Mouse (Mus musculus) liver, postnatal 0 days (tissue): ENCODE results near the gene Cux1. TPM values are rescaled to one million over a fixed set of nuclear protein-coding genes. Genes with fewer than 3 reads are reported as not detected.

Source experiments
- ATAC-seq: fragments of 200-750 bp; cut with Nextera tagmentation; 2 replicates; pipeline ENCODE4 v1.8.0; 2017; ENCODE audit warnings: mild to moderate bottlenecking, moderate library complexity
- DNase-seq: peaks from one replicate; pipeline ENCODE4 v3.0.0-alpha.2; 2016
- H3K27ac ChIP-seq: fragments of 300-500 bp; sonication (generic); 2 replicates; pipeline ENCODE4 v1.5.1; 2014; ENCODE audit warnings: antibody characterized with exemption, moderate library complexity, mild to moderate bottlenecking, low read depth
- H3K27me3 ChIP-seq: fragments of 300-500 bp; sonication (generic); 2 replicates; pipeline ENCODE4 v1.6.1; 2014; ENCODE audit warnings: low read length, control low read depth, mixed read lengths; ENCODE audit not compliant: insufficient read depth
- H3K36me3 ChIP-seq: fragments of 300-500 bp; sonication (generic); replicated peaks from 2 replicates; pipeline ENCODE4 v1.6.1; 2014; ENCODE audit warnings: mild to moderate bottlenecking, control low read depth, low read length, moderate library complexity, mixed read lengths; ENCODE audit not compliant: insufficient read depth
- H3K4me1 ChIP-seq: fragments of 300-500 bp; sonication (generic); 2 replicates; pipeline ENCODE4 v1.6.1; 2014; ENCODE audit warnings: antibody characterized with exemption, mild to moderate bottlenecking, control low read depth; ENCODE audit not compliant: insufficient read depth
- H3K4me2 ChIP-seq: fragments of 300-500 bp; sonication (generic); 2 replicates; pipeline ENCODE4 v1.6.1; 2014; ENCODE audit warnings: low read depth, mild to moderate bottlenecking, low read length, moderate library complexity, mixed read lengths
- H3K4me3 ChIP-seq: fragments of 300-500 bp; sonication (generic); 2 replicates; pipeline ENCODE4 v1.5.1; 2014; ENCODE audit warnings: low read depth, low read length
- H3K9ac ChIP-seq: fragments of 300-500 bp; sonication (generic); replicated peaks from 2 replicates; pipeline ENCODE4 v1.6.1; 2014; ENCODE audit warnings: mild to moderate bottlenecking, moderate library complexity
- H3K9me3 ChIP-seq: fragments of 300-500 bp; sonication (generic); 2 replicates; pipeline ENCODE4 v1.6.1; 2016; ENCODE audit warnings: mild to moderate bottlenecking, control low read depth, low read length, mixed read lengths
- CTCF ChIP-seq: sonication (generic); IDR thresholded peaks from 2 replicates; pipeline ENCODE4 v1.5.1; 2016; ENCODE audit warnings: antibody characterized with exemption, low read depth
- EP300 ChIP-seq: IDR thresholded peaks from 2 replicates; pipeline ENCODE4 v1.6.1; 2016; ENCODE audit warnings: antibody characterized with exemption, low read depth, mild to moderate bottlenecking
- WGBS: fragments of 180-500 bp; shearing (Covaris S2); extraction: QIAGEN DNeasy Blood & Tissue Kit; methylation state at CpG from one replicate; pipeline ENCODE4 v1.1.7; 2014; ENCODE audit not compliant: insufficient replicate concordance; 5-methylcytosine and 5-hydroxymethylcytosine counted together
- polyA plus RNA-seq: library from polyadenylated mRNA; unstranded; fragments of >200 nt; fragmentation: Nextera tagmentation; extraction: Ambion mirVana; gene quantifications from 2 replicates; pipeline ENCODE4 v1.2.1, GENCODE M21; 2015

Gene Cux1
- polyA plus RNA-seq, 1 experiment from 2014 or later: 10.7 TPM

DNA sequence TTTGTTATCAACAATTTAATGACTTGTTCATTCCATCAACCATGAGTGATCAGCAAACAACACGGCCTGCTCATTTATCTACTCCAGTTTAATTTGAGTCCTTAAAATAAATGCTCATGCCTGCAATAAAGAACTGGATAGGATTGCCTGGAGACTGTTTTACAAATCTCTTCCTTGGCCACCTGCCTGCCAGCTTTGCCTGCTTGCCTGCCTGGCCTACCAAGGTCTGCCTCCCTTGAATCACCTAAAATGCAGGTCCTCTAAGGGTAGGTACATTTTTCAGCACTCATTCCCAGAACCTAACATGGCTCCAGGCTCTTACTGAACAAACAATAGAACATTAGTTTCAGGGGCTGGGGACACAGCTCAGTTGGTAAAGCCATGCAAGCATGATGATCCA lies 39.4 kb downstream of the Cux1 start:
- H3K4me2 ChIP-seq: no peak overlapping the region
- ATAC-seq (no peak), DNase-seq (no peak)
- H3K4me3 ChIP-seq: no peak overlapping the region
- H3K36me3 ChIP-seq: no peaks in the 10 kb centered on the region
- WGBS: 55% methylated on average over 1 of the region's 1 CpGs
- TF ChIP-seq EP300 (no peak), CTCF (no peak)
- H3K27ac ChIP-seq: no peak overlapping the region
- H3K9me3 ChIP-seq: no peaks in the 10 kb centered on the region
- H3K4me1 ChIP-seq: peaks cover 16% of the 10 kb centered on the region
- no peak overlapping the region for H3K9ac ChIP-seq
- no peaks in the 10 kb centered on the region for H3K27me3 ChIP-seq

DNA sequence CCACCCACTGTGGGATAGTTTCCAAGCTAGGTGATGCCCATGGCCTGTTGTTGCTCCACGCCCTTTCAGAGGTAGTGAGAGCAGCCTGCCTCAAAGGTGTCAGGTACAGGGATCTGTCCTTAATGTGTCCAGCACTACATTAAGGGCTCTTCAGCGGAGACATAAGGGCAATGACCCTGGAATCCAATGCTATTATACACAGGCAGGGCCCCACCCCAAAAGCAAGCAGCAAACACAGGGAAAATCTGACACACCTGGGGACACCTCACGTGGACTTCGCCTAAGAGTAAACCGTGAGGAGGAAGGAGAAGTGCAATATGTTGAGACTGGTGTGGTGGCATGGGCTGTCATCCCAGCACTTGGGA lies 40.8 kb downstream of the Cux1 start:
- Histone ChIP-seq H3K4me3 (no peak overlapping the region), H3K9ac (no peak overlapping the region), H3K27me3 (no peaks in the 10 kb centered on the region), H3K4me2 (no peak overlapping the region), H3K9me3 (no peaks in the 10 kb centered on the region), H3K4me1 (peaks cover 17% of the 10 kb centered on the region), H3K27ac (no peak overlapping the region), H3K36me3 (no peaks in the 10 kb centered on the region)
- DNase-seq (no peak), ATAC-seq (no peak)
- TF ChIP-seq CTCF (no peak), EP300 (no peak)
- 77% methylated on average over 5 of the region's 5 CpGs for WGBS

DNA sequence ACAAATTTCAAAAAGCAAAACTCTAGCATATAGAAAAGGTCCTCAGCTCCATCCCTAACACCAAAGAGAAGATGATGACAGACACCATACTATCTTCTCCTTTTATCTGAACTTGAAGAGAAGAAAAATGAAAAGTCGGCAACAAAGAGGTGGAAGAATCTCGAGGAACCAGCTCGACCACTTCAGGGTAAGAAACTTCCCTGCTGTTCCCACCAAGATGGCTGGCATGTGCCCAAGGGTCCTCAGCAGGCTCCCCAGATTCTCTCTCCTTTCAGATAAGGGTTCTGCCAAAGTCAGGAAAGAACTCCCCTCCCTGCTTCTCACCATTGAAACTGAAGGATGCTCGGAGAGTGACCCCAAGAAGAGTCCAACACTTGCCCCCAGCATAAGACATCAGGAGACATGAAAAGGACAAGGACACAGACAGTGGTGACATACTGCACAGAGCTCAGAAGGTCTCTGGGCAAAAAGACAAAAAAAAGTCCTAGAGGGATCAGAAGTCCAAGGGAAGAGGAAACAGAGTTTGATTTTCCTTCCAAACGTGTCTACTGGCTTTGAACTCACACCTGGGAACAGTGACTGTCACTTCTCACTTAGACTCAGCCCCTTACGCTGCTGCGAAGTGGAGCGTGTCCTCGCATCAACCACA lies 41.3 kb downstream of the Cux1 start:
- no peak for ATAC-seq
- H3K27ac ChIP-seq: no peak overlapping the region
- TF ChIP-seq CTCF (no peak), EP300 (no peak)
- DNase-seq: no peak
- H3K4me1 ChIP-seq: peaks cover 17% of the 10 kb centered on the region
- no peaks in the 10 kb centered on the region for H3K9me3 ChIP-seq
- H3K4me2 ChIP-seq: no peak overlapping the region
- no peaks in the 10 kb centered on the region for H3K36me3 ChIP-seq
- no peaks in the 10 kb centered on the region for H3K27me3 ChIP-seq
- no peak overlapping the region for H3K4me3 ChIP-seq
- 66% methylated on average over 9 of the region's 9 CpGs for WGBS
- no peak overlapping the region for H3K9ac ChIP-seq

DNA sequence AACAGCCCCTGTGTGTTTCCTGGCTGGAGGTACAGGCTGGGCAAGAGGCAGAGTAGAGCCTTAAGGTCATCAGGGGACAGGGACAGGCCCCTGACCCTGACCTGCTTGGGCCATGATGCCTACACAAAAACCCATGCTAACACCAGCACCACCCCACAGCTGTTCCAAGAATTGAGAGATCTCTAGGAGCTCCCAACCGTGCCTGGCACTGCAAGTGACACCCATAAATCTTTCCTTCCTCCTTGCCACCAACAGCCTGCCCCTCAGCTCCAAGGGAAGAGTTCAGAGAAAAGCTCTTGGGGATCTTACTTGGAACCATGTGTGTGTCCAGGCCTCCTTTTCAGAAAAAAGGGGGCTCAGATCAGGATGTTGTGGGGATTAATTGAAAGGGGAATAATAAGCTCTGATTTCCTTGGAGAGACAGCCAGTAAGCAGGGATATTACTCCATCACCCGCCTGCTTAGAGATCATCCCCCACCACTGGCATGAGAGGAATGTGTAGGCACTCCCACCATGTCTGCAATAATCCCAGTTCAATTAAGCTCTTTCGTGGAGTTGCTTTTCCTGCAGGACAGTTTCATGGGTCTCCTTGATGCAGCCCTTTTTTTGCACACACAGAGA lies 44.3 kb downstream of the Cux1 start:
- Histone ChIP-seq H3K27ac (no peak overlapping the region), H3K4me2 (no peak overlapping the region), H3K9ac (no peak overlapping the region), H3K36me3 (no peaks in the 10 kb centered on the region), H3K4me3 (no peak overlapping the region), H3K9me3 (no peaks in the 10 kb centered on the region), H3K4me1 (peaks cover 22% of the 10 kb centered on the region), H3K27me3 (no peaks in the 10 kb centered on the region)
- DNase-seq: no peak
- no peak for ATAC-seq
- 37% methylated on average over 3 of the region's 3 CpGs for WGBS
- TF ChIP-seq EP300 (no peak), CTCF (no peak)

DNA sequence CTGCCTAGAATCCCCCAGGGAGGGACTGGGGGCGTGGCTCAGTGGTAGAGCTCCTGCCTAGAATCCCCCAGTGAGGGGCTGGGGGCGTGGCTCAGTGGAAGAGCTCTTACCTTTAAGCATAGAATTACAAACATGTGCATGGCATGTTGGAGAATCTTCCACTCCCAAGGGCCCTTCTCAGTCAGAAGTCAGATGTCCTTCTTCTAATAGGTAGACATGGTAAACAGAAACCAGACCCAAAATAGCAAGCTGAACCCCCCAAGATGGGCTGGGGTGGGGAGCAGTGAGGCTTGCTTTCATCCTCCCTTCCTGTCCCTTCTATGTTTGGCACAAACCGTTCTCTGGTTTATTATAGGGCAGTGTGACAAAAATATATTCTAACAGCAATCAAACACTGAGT lies 45.6 kb downstream of the Cux1 start:
- Histone ChIP-seq H3K4me1 (peaks cover 24% of the 10 kb centered on the region), H3K36me3 (no peaks in the 10 kb centered on the region), H3K27ac (no peak overlapping the region), H3K9me3 (no peaks in the 10 kb centered on the region), H3K4me3 (no peak overlapping the region), H3K27me3 (no peaks in the 10 kb centered on the region), H3K9ac (no peak overlapping the region), H3K4me2 (no peak overlapping the region)
- ATAC-seq (no peak), DNase-seq (no peak)
- TF ChIP-seq EP300 (no peak), CTCF (no peak)
- 73% methylated on average over 3 of the region's 3 CpGs for WGBS

DNA sequence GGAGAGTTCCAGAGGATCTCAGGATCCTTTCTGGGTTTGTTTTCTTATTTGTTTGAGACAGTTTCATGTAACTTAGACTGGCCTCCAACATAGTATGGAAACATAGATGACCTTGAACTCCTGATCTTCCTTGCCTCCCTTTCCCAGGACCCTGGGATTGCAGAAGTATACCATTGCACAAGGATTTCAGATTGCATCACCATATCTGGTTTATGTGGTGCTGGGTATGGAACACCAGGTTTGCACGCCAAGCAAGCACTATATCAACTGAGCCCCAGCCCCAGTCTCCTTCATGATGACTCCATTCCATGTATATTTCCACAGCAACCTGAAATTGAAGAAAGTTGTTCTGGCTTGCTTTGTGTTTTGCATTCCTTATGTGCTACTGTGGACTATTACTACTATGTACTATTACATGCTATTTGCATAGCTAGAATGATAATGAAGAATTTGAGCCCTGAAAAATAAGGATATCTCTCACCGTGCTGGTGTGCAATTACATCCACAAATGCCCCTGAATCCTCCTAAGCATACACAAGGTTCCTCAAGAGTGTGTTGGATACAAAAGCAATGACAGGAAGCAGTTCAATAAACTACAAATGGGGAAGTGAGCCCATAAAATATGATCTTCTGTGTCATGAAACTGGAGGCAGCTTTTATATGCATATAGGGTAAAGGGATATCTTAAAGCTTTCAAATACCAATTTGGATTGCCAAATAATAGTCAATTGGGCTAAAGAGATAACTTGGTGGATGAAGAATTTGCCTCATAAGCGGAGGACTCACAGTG lies 48.4 kb downstream of the Cux1 start:
- WGBS: 43% methylated on average over 3 of the region's 3 CpGs

More for the DNA sequence above, 48.4 kb downstream of the Cux1 start:
- Histone ChIP-seq H3K27ac (no peak overlapping the region), H3K9me3 (no peaks in the 10 kb centered on the region), H3K36me3 (no peaks in the 10 kb centered on the region), H3K4me1 (peaks cover 25% of the 10 kb centered on the region), H3K9ac (no peak overlapping the region), H3K27me3 (no peaks in the 10 kb centered on the region), H3K4me2 (no peak overlapping the region), H3K4me3 (no peak overlapping the region)
- no peak for ATAC-seq
- DNase-seq: no peak
- TF ChIP-seq CTCF (no peak), EP300 (no peak)
